ENCODE assay signal across 16 mouse cellular contexts in genomic region chr8:53821148-53821547, GRCm38 (mm10).
DNase-seq lines count a peak whose midpoint lies in the region.
"Had no signal": no experiment of that assay in that cellular context is flagged by ENCODE, and none has a peak within 500 bp of the region (broad histone marks: within the 10 kb centered on the region; RNA-seq: fewer than 3 reads in every experiment).

No protein-coding gene starts in this region.

- peak; percentile 1 to 2 for DNase-seq in heart, adult 18-20 months
- no peak for DNase-seq in heart, postnatal 14 days
- DNase-seq in layer of hippocampus, adult 9-10 months (ENCODE audit: low spot score) = peak; percentile 0
- DNase-seq in layer of hippocampus, adult 8-10 months (ENCODE audit: low spot score in 2 of 2) = no peak
- DNase-seq in Muller cell, postnatal 12 days (ENCODE audit: inconsistent ontology term) = peak; percentile 82
- peak; percentile 11 for DNase-seq in brain, adult 2 months (ENCODE audit: low read depth, low spot score)
- DNase-seq in urinary bladder, postnatal 36 days (ENCODE audit: low spot score in 2 of 2) = no peak
- DNase-seq in right cerebral cortex, postnatal 25 days = no peak
- DNase-seq: adrenal gland, postnatal 10 days; cerebellum, postnatal 25 days; gastrocnemius, postnatal 10 days; heart, postnatal 36 days; kidney, adult 18-20 months; kidney, postnatal 36 days; liver, postnatal 0 days; thymus, postnatal 36 days had no signal

- intact Hi-C loops in heart, postnatal 14 days (cut with DNase I) = no loop called here

Comparison
In these comparisons a context has a peak if more than half of its experiments do, and no peak if none do; other contexts are left out.
1. DNase-seq: peak in heart, adult 18-20 months (2 of 2), layer of hippocampus, adult 9-10 months (single experiment), Muller cell, postnatal 12 days (single experiment) and brain, adult 2 months (single experiment); none in heart, postnatal 14 days (0 of 2), layer of hippocampus, adult 8-10 months (0 of 2), urinary bladder, postnatal 36 days (0 of 2) and right cerebral cortex, postnatal 25 days (single experiment).